Comparison of ENCODE assay signal across 22 mouse cellular contexts in genomic region chr6:90650634-90651033, GRCm38 (mm10). TPM values are rescaled to one million over a fixed set of nuclear protein-coding genes. Genes with fewer than 3 reads are reported as not detected.
DNase-seq lines count a peak whose midpoint lies in the region; ATAC-seq and TF ChIP-seq lines count a peak whose summit lies in the region.
"Had no signal": no experiment of that assay in that cellular context is flagged by ENCODE, and none has a peak within 500 bp of the region (broad histone marks: within the 10 kb centered on the region; RNA-seq: fewer than 3 reads in every experiment).

No protein-coding gene starts in this region.

- DNase-seq in lung, embryonic 14.5 days = peak; percentile 79
- DNase-seq in lung, postnatal 4 days = no peak
- no peak for DNase-seq in lung, postnatal 10 days
- no peak for DNase-seq in stomach, postnatal 0 days (ENCODE audit: low spot score)
- DNase-seq: adrenal gland, adult 2 months; adrenal gland, postnatal 10 days; adrenal gland, postnatal 25 days; cerebellum, adult 11 months; cerebellum, adult 18-20 months; cerebellum, adult 8-10 months; cerebellum, adult 9-11 months; cerebellum, postnatal 14 days; cerebellum, postnatal 36 days; embryo, embryonic 11 days had no signal

- no peak overlapping the region for H3K4me3 ChIP-seq in lung, embryonic 14.5 days (ENCODE audit: low read depth, low read length)
- no peak overlapping the region for H3K4me3 ChIP-seq in lung, embryonic 16.5 days (ENCODE audit: low read length)
- H3K4me3 ChIP-seq in stomach, embryonic 14.5 days (ENCODE audit: low read depth, low read length) = no peak overlapping the region
- H3K4me3 ChIP-seq in stomach, postnatal 0 days (ENCODE audit: low read depth, low read length) = no peak overlapping the region
- H3K4me3 ChIP-seq: embryonic facial prominence, embryonic 13.5 days; embryonic facial prominence, embryonic 15.5 days; erythroblast, embryonic 14.5 days; forebrain, embryonic 10.5 days; forebrain, embryonic 12.5 days had no signal

- TF ChIP-seq EP300 in stomach, postnatal 0 days (optimal IDR thresholded peaks at IDR 0.05) = no peak

- no peaks in the 10 kb centered on the region for H3K27me3 ChIP-seq in lung, embryonic 14.5 days (ENCODE audit: insufficient read depth, low read length)
- H3K27me3 ChIP-seq in lung, embryonic 16.5 days (ENCODE audit: control insufficient read depth, insufficient read depth, low read depth, low read length) = no peaks in the 10 kb centered on the region
- H3K27me3 ChIP-seq in stomach, embryonic 14.5 days (ENCODE audit: control insufficient read depth, insufficient read depth, low read length) = no peaks in the 10 kb centered on the region
- H3K27me3 ChIP-seq in stomach, postnatal 0 days (ENCODE audit: control insufficient read depth, insufficient read depth, low read length) = no peaks in the 10 kb centered on the region
- H3K27me3 ChIP-seq: embryonic facial prominence, embryonic 13.5 days; embryonic facial prominence, embryonic 15.5 days; forebrain, embryonic 12.5 days had no signal

- TF ChIP-seq CTCF in lung, embryonic 14.5 days (IDR thresholded peaks at IDR 0.05; ENCODE audit: low read depth) = no peak
- TF ChIP-seq CTCF in stomach, postnatal 0 days (IDR thresholded peaks at IDR 0.05; ENCODE audit: low read depth) = no peak

- no peak overlapping the region for H3K9ac ChIP-seq in lung, embryonic 14.5 days
- H3K9ac ChIP-seq in lung, embryonic 16.5 days (ENCODE audit: low read length) = no peak overlapping the region
- H3K9ac ChIP-seq in stomach, embryonic 14.5 days (replicated peaks; ENCODE audit: low read depth, low read length) = no peak overlapping the region
- H3K9ac ChIP-seq in stomach, postnatal 0 days (ENCODE audit: low read length) = no peak overlapping the region
- H3K9ac ChIP-seq: embryonic facial prominence, embryonic 13.5 days; embryonic facial prominence, embryonic 15.5 days; forebrain, embryonic 12.5 days had no signal

- H3K9me3 ChIP-seq in lung, embryonic 14.5 days (ENCODE audit: low read depth, low read length) = no peaks in the 10 kb centered on the region
- H3K9me3 ChIP-seq in lung, embryonic 16.5 days (ENCODE audit: control insufficient read depth, low read length) = peaks cover 4% of the 10 kb centered on the region
- no peaks in the 10 kb centered on the region for H3K9me3 ChIP-seq in stomach, embryonic 14.5 days (ENCODE audit: control insufficient read depth, low read depth, low read length)
- no peaks in the 10 kb centered on the region for H3K9me3 ChIP-seq in stomach, postnatal 0 days (ENCODE audit: control insufficient read depth, low read length)
- H3K9me3 ChIP-seq: embryonic facial prominence, embryonic 15.5 days; forebrain, embryonic 12.5 days had no signal

- ATAC-seq in lung, embryonic 14.5 days (ENCODE audit: insufficient read depth) = peak; percentile 74
- ATAC-seq in lung, embryonic 16.5 days (ENCODE audit: low read depth) = peak; percentile 84
- ATAC-seq in stomach, embryonic 14.5 days (ENCODE audit: insufficient number of reproducible peaks, insufficient read depth, low FRiP score, low read depth) = peak; percentile 28; the same call in 1 of the 2 replicates
- ATAC-seq in stomach, postnatal 0 days (ENCODE audit: low FRiP score, low TSS enrichment) = no peak
- ATAC-seq: forebrain, embryonic 14.5 days had no signal

- WGBS in lung, embryonic 14.5 days = 36% methylated on average over 1 of the region's 1 CpGs
- WGBS in lung, embryonic 16.5 days = 27% methylated on average over 1 of the region's 1 CpGs
- 3% methylated on average over 1 of the region's 1 CpGs for WGBS in stomach, embryonic 14.5 days
- 11% methylated on average over 1 of the region's 1 CpGs for WGBS in stomach, postnatal 0 days

- H3K27ac ChIP-seq in lung, embryonic 14.5 days (ENCODE audit: low read depth) = no peak overlapping the region
- peak overlapping the region; percentile 36; the same call in 1 of the 2 replicates for H3K27ac ChIP-seq in lung, embryonic 16.5 days (ENCODE audit: low read length)
- no peak overlapping the region for H3K27ac ChIP-seq in stomach, embryonic 14.5 days (ENCODE audit: low read length)
- H3K27ac ChIP-seq in stomach, postnatal 0 days (replicated peaks) = no peak overlapping the region
- H3K27ac ChIP-seq: embryonic facial prominence, embryonic 13.5 days; embryonic facial prominence, embryonic 15.5 days; forebrain, embryonic 10.5 days; forebrain, embryonic 12.5 days had no signal

- no peaks in the 10 kb centered on the region for H3K4me1 ChIP-seq in lung, embryonic 14.5 days (ENCODE audit: insufficient read depth)
- no peaks in the 10 kb centered on the region for H3K4me1 ChIP-seq in lung, embryonic 16.5 days (replicated peaks; ENCODE audit: control insufficient read depth, insufficient read depth, low read length)
- no peaks in the 10 kb centered on the region for H3K4me1 ChIP-seq in stomach, embryonic 14.5 days (ENCODE audit: control insufficient read depth, insufficient read depth, low read length)
- no peaks in the 10 kb centered on the region for H3K4me1 ChIP-seq in stomach, postnatal 0 days (replicated peaks; ENCODE audit: control insufficient read depth, insufficient read depth)
- H3K4me1 ChIP-seq: embryonic facial prominence, embryonic 13.5 days; embryonic facial prominence, embryonic 15.5 days; forebrain, embryonic 12.5 days had no signal

- no peak overlapping the region for H3K4me2 ChIP-seq in lung, embryonic 14.5 days
- no peak overlapping the region for H3K4me2 ChIP-seq in lung, embryonic 16.5 days (ENCODE audit: low read depth, low read length)
- H3K4me2 ChIP-seq in stomach, embryonic 14.5 days (replicated peaks; ENCODE audit: low read depth, low read length) = no peak overlapping the region
- no peak overlapping the region for H3K4me2 ChIP-seq in stomach, postnatal 0 days (replicated peaks; ENCODE audit: low read depth)
- H3K4me2 ChIP-seq: embryonic facial prominence, embryonic 13.5 days; embryonic facial prominence, embryonic 15.5 days; forebrain, embryonic 12.5 days had no signal

- H3K36me3 ChIP-seq in lung, embryonic 14.5 days (ENCODE audit: insufficient read depth) = no peaks in the 10 kb centered on the region
- no peaks in the 10 kb centered on the region for H3K36me3 ChIP-seq in lung, embryonic 16.5 days (ENCODE audit: control insufficient read depth, insufficient read depth, low read length)
- H3K36me3 ChIP-seq in stomach, embryonic 14.5 days (ENCODE audit: control insufficient read depth, insufficient read depth, low read length) = no peaks in the 10 kb centered on the region
- H3K36me3 ChIP-seq in stomach, postnatal 0 days (ENCODE audit: control insufficient read depth, insufficient read depth, low read length) = no peaks in the 10 kb centered on the region
- H3K36me3 ChIP-seq: embryonic facial prominence, embryonic 13.5 days; embryonic facial prominence, embryonic 15.5 days; forebrain, embryonic 10.5 days; forebrain, embryonic 12.5 days had no signal

RNA-seq across cellular contexts. Expression of gene Slc41a3, which starts 46.1 kb away (rescaled TPM):
- polyA plus RNA-seq in lung, embryonic 14.5 days (2014; fragmentation: Nextera tagmentation; extraction: Ambion mirVana) = 4.7 and 5.4 TPM in 2 replicates
- polyA plus RNA-seq in lung, embryonic 16.5 days (2015; fragmentation: Nextera tagmentation; extraction: Ambion mirVana) = 7.7 and 9.4 TPM in 2 replicates
- polyA plus RNA-seq in stomach, embryonic 14.5 days (2014; fragmentation: Nextera tagmentation; extraction: Ambion mirVana) = 5.5 and 7.3 TPM in 2 replicates
- polyA plus RNA-seq in stomach, postnatal 0 days (2015; fragmentation: Nextera tagmentation; extraction: Ambion mirVana) = 4.1 and 4.3 TPM in 2 replicates
